Mouse (Mus musculus) cerebellum, postnatal 10 days (tissue): ENCODE results near the gene Rpf1.
A peak's percentile ranks its signal among the peaks of the same experiment; 100 is the strongest.

Source experiments
- DNase-seq, 2 experiments: peaks; one replicate each; pipeline ENCODE4 v3.0.0; 2021; ENCODE audit warnings: mixed read lengths in 2 of 2

Gene Rpf1

GRCm38 (mm10) chr3:146500003-146500809 lies 21.0 kb downstream of the Rpf1 start:
- DNase-seq: peak in 1 of 2 experiments; percentile 65

DNA sequence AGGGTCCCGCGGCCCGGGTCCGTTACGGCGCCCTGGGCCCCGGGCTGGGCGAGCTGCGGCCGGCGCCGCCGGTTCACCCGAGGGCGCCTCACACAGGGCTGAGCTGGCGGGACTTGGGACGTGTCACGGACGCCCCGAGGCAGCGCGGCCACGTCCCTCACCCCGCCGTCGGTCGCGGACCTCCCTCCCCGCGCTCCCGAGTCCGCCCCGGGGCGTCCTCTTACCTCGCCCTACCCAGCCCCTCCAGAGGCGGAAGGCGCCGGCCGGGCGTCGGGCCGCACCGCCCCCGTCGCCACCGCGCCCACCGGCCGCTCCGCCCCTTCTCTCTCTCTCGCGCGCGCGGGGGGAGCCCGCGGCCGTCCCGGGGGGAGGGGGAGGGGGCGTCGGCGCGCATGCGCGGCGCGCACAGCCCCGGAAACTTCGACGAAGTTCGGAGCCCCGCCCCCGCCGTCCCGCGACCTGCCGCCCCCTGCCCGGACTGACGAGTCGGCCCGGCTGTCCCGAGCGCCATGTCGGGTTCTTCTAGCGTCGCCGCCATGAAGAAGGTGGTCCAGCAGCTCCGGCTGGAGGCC lies 21.7 kb downstream of the Rpf1 start, which contains the start of the genes Spata1 and Gng5:
Gene Spata1, minus strand, starts transcription at position 323 of the 572 bp plus-strand sequence.
Gene Gng5, plus strand, starts transcription at position 377 of the 572 bp plus-strand sequence.
- DNase-seq: peak; percentile 86 to 92

DNA sequence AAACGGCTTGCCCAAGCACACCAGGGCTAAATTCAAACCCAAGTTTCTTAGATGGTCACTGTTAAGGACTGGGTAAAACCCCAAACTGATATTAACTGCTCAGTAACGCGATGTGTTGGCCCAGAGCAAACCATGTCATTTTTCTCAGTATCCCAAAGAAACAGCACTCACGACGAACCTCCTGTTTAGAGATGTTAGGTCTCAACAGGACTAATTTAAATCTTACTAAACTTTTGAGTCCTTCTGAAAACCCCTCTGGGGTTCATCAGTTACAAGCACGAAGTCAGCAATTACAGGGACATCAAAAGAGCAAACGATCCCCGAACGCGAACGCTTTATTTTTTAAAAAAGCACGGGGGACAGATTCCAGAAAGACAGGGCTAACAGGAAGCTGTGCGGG lies 22.2 kb downstream of the Rpf1 start:
- no peak for DNase-seq

GRCm38 (mm10) chr3:146494941-146495340 lies 26.3 kb downstream of the Rpf1 start:
- DNase-seq: no peak

DNA sequence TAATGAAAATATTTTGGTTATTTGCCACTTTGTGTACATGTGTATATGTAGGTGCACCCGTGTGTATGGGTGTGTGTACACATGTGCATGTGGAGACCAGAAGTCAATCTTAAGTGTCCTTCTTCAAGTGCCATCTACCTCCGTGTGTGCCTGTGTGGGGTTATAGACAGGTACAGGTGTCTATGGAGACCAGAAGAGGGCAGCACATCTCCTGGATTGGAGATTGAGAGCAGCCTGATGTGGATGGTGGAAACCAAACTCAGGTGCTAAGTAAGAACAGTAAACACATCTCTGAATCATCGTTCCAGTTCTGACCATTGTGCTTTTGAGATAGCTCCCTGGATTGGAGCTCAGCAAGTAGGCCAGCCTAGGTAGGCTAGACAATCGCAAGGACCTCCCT lies 34.8 kb downstream of the Rpf1 start:
- no peak for DNase-seq

- no peak for DNase-seq
These were observed 39.2 kb downstream of the Rpf1 start for GRCm38 (mm10) chr3:146482044-146482443.

DNA sequence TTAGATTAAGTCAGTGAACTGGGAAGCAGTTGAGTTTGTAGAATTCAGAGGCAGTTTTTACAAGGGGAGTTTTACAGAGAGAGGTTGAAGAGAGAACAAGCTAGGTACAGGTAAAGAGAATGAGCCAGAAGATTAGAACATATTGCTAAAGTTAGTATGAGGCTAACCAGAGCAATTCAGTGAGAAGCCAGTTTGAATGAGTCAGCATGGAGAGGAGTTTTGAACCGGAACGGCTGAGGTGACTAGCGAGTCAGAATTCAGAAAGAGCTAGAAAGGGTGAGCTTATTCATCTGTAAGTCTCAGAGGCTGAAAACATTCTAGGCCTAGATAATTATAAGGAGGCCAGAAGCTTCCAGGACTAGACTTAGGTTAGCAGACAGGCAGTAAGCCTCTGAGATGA lies 46.8 kb downstream of the Rpf1 start:
- DNase-seq: no peak

DNA sequence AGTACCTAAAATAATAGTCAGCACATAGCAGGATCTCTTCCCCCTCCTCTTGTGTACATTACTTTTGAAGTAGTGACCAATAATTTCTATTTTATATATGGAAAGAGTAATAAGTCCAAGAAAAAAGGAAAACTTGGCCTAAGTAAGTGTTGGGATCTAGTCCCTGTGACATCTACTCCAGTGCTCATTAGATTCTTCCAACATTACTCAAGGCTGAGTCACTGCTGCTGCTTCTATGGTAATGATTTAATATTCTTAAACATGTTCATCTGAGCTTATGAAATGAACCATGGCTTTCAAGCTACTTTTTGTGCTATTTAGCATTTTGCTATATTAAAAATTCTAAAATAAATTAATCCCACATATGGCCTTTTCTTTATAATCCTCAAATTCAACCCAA lies 47.5 kb downstream of the Rpf1 start:
- DNase-seq: no peak

GRCm38 (mm10) chr3:146472657-146473056 lies 48.6 kb downstream of the Rpf1 start:
- no peak for DNase-seq

DNA sequence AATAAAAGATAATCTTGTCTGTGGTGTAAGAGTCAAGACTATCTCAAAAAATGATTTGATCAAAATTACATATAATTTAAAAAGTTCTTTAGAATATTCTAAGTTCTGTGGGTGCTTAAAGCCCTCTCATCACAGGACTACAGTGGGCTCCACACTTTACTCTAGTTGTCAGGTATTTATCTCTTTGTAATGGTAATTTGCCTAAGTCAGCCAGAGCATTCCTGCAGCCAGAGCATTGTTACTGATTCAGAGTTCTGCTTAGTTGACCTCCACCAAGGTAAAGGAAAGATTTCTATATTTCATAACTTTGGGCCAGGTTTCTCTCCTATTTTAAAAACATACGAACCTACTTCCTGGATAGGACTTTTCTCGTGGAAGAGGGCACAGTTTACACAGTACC lies 52.0 kb downstream of the Rpf1 start:
- DNase-seq: no peak

GRCm38 (mm10) chr3:146462939-146463338 lies 58.3 kb downstream of the Rpf1 start:
- DNase-seq: no peak
